Mouse (Mus musculus) lung, postnatal 0 days (tissue): Measurements from ENCODE around the gene Bptf.

ENCODE experiments used
- CTCF ChIP-seq: IDR thresholded peaks from 2 replicates; pipeline ENCODE4 v1.5.1; 2016; ENCODE audit warnings: antibody characterized with exemption, mild to moderate bottlenecking
- EP300 ChIP-seq: IDR thresholded peaks from 2 replicates; pipeline ENCODE4 v1.6.1; 2016; ENCODE audit warnings: antibody characterized with exemption, mild to moderate bottlenecking, control low read depth

DNA sequence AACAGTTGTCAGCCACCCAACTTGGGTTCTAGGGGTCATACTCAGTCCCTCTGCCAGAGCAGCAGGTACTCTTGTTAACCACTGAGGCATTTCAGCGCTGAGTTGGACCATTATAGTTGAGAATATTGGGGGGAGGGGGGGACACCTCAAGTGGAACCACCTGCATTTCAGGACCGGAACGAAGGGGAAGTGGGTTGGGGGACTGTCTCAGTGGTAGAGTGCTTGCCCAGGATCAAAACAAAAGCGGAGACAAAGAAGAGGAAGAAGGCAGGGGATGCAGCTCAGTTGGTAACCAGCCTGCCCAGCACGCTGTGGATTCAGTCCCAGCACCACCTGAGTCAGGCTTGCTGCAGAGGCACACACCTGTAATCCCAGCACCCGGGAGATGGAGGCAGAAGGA, 8.8 kb upstream of the Bptf start:
- TF ChIP-seq CTCF, result no peak
- no peak for TF ChIP-seq EP300
